Mouse (Mus musculus) heart, adult 2 months (tissue): ENCODE results near the gene Poc1a. TPM values are rescaled to one million over a fixed set of nuclear protein-coding genes. Genes with fewer than 3 reads are reported as not detected.
A peak's percentile ranks its signal among the peaks of the same experiment; 100 is the strongest.

Experiments
- DNase-seq, 2 experiments: peaks; one replicate each; pipeline ENCODE4 v3.0.0; 2021
- H3K27ac ChIP-seq: fragments of 200-600 bp; 2 replicates; pipeline ENCODE4 v1.8.1; 2022
- H3K27me3 ChIP-seq: fragments of 200-500 bp; 2 replicates; pipeline ENCODE4 v1.6.1; 2012; ENCODE audit warnings: mild to moderate bottlenecking, low read length, inconsistent platforms, mixed read lengths; ENCODE audit not compliant: control insufficient read depth, insufficient read depth
- H3K36me3 ChIP-seq: fragments of 200-500 bp; 2 replicates; pipeline ENCODE4 v1.6.1; 2012; ENCODE audit warnings: low read length, inconsistent platforms; ENCODE audit not compliant: control insufficient read depth, insufficient read depth
- H3K4me1 ChIP-seq: fragments of 200-500 bp; 2 replicates; pipeline ENCODE4 v1.6.1; 2011; ENCODE audit warnings: low read length; ENCODE audit not compliant: control insufficient read depth, insufficient read depth
- H3K4me3 ChIP-seq: fragments of 200-600 bp; 2 replicates; pipeline ENCODE4 v1.8.1; 2022
- H3K79me2 ChIP-seq: fragments of 200-500 bp; replicated peaks from 2 replicates; pipeline ENCODE4 v1.6.1; 2012; ENCODE audit warnings: mild to moderate bottlenecking, inconsistent platforms, low read length, moderate library complexity, mixed read lengths; ENCODE audit not compliant: control insufficient read depth, insufficient read depth
- H3K9ac ChIP-seq: fragments of 200-500 bp; 2 replicates; pipeline ENCODE4 v1.6.1; 2012; ENCODE audit warnings: low read depth, mild to moderate bottlenecking, control low read depth, inconsistent platforms, low read length, mixed read lengths
- CTCF ChIP-seq: fragments of 200-600 bp; IDR thresholded peaks from 2 replicates; pipeline ENCODE4 v1.8.1; 2022; ENCODE audit warnings: antibody characterized with exemption, mild to moderate bottlenecking, moderate library complexity
- EP300 ChIP-seq: fragments of 200-500 bp; IDR thresholded peaks from 2 replicates; pipeline ENCODE4 v1.6.1; 2011; ENCODE audit warnings: low read depth, low read length, control low read depth; ENCODE audit not compliant: insufficient read depth
- POLR2A ChIP-seq: fragments of 200-500 bp; IDR thresholded peaks from 2 replicates; pipeline ENCODE4 v1.6.1; 2011; ENCODE audit warnings: mild to moderate bottlenecking, low read depth, low read length, control low read depth; ENCODE audit not compliant: insufficient read depth
- WGBS: fragments of 180-500 bp; shearing (Covaris S2); methylation state at CpG from one replicate; pipeline ENCODE4 v1.1.7; 2018; 5-methylcytosine and 5-hydroxymethylcytosine counted together
- intact Hi-C: fragments of 180-260 bp; cut with DNase I; formaldehyde crosslinking; loops from one replicate; pipeline ENCODE4 v1.15.1; 2025
- polyA plus RNA-seq: library from polyadenylated mRNA; depleted of rRNA; stranded (reverse); fragments of >200 nt; gene quantifications from 2 replicates; pipeline ENCODE4 v1.2.3, GENCODE M21; 2012
- total RNA-seq, 2 experiments: library from RNA; stranded (reverse); gene quantifications; 2 replicates each; pipeline ENCODE4 v1.2.3; 2021

The Poc1a gene
- total and polyA plus RNA-seq, 3 experiments, result 3.2 to 6.2 (median 4.0) TPM

GRCm38 (mm10) chr9:106386181-106386864 lies 105.5 kb downstream of the Poc1a start:
- WGBS, result 50% methylated on average over 12 of the region's 12 CpGs
- H3K36me3 ChIP-seq, result no peaks in the 10 kb centered on the region
- no peak overlapping the region for H3K9ac ChIP-seq
- no peaks in the 10 kb centered on the region for H3K79me2 ChIP-seq
- intact Hi-C loops, result loop anchor here (2.0 kb wide), 2 partner anchors 18 to 30 kb away; no protein-coding TSS in a partner anchor
- no peak overlapping the region for H3K4me3 ChIP-seq
- H3K4me1 ChIP-seq, result peaks cover 18% of the 10 kb centered on the region
- TF ChIP-seq CTCF (0 out of 2 replicates have a peak, but pooled peaks have one; percentile 13), POLR2A (no peak), EP300 (0 out of 2 replicates have a peak, but pooled peaks have one; percentile 26)
- peak; percentile 69 to 81 for DNase-seq
- no peaks in the 10 kb centered on the region for H3K27me3 ChIP-seq
- peak overlapping the region; percentile 69 for H3K27ac ChIP-seq

GRCm38 (mm10) chr9:106392828-106393527 lies 112.1 kb downstream of the Poc1a start:
- WGBS, result 55% methylated on average over 11 of the region's 11 CpGs
- H3K27me3 ChIP-seq, result no peaks in the 10 kb centered on the region
- DNase-seq, result no peak
- no peaks in the 10 kb centered on the region for H3K36me3 ChIP-seq
- TF ChIP-seq EP300 (no peak), POLR2A (no peak), CTCF (no peak)
- H3K4me1 ChIP-seq, result peaks cover 13% of the 10 kb centered on the region
- H3K4me3 ChIP-seq, result no peak overlapping the region
- intact Hi-C loops, result no loop called here
- H3K9ac ChIP-seq, result no peak overlapping the region
- no peak overlapping the region for H3K27ac ChIP-seq
- no peaks in the 10 kb centered on the region for H3K79me2 ChIP-seq

GRCm38 (mm10) chr9:106393548-106393947 lies 112.7 kb downstream of the Poc1a start:
- Histone ChIP-seq H3K36me3 (no peaks in the 10 kb centered on the region), H3K79me2 (no peaks in the 10 kb centered on the region), H3K9ac (no peak overlapping the region), H3K27ac (no peak overlapping the region), H3K4me1 (peaks cover 14% of the 10 kb centered on the region), H3K27me3 (no peaks in the 10 kb centered on the region), H3K4me3 (no peak overlapping the region)
- 74% methylated on average over 8 of the region's 8 CpGs for WGBS
- TF ChIP-seq POLR2A (no peak), EP300 (no peak), CTCF (no peak)
- intact Hi-C loops, result no loop called here
- no peak for DNase-seq

GRCm38 (mm10) chr9:106394649-106395602 lies 114.1 kb downstream of the Poc1a start:
- intact Hi-C loops, result no loop called here
- H3K9ac ChIP-seq, result no peak overlapping the region
- 65% methylated on average over 11 of the region's 11 CpGs for WGBS

GRCm38 (mm10) chr9:106397733-106398132 lies 116.9 kb downstream of the Poc1a start:
- H3K27me3 ChIP-seq, result no peaks in the 10 kb centered on the region
- no peak overlapping the region for H3K9ac ChIP-seq
- peak overlapping the region; percentile 56 for H3K27ac ChIP-seq
- 33% methylated on average over 4 of the region's 4 CpGs for WGBS
- peaks cover 24% of the 10 kb centered on the region for H3K4me1 ChIP-seq
- no peak overlapping the region for H3K4me3 ChIP-seq
- TF ChIP-seq CTCF (no peak), POLR2A (no peak), EP300 (no peak)
- intact Hi-C loops, result no loop called here
- H3K36me3 ChIP-seq, result no peaks in the 10 kb centered on the region
- H3K79me2 ChIP-seq, result no peaks in the 10 kb centered on the region
- no peak for DNase-seq

More at GRCm38 (mm10) chr9:106394649-106395602, 114.1 kb downstream of the Poc1a start:
- H3K4me3 ChIP-seq, result no peak overlapping the region
- no peaks in the 10 kb centered on the region for H3K36me3 ChIP-seq
- H3K4me1 ChIP-seq, result peaks cover 18% of the 10 kb centered on the region
- no peaks in the 10 kb centered on the region for H3K79me2 ChIP-seq
- peak; percentile 67 for TF ChIP-seq CTCF
- no peak for TF ChIP-seq POLR2A
- no peaks in the 10 kb centered on the region for H3K27me3 ChIP-seq
- no peak overlapping the region for H3K27ac ChIP-seq
- no peak for DNase-seq
